Comparison of ENCODE assay signal across 27 mouse cellular contexts in genomic region chr4:104888499-104889262, GRCm38 (mm10). TPM values are rescaled to one million over a fixed set of nuclear protein-coding genes. Genes with fewer than 3 reads are reported as not detected.
DNase-seq lines count a peak whose midpoint lies in the region; ATAC-seq and TF ChIP-seq lines count a peak whose summit lies in the region.
"Had no signal": no experiment of that assay in that cellular context is flagged by ENCODE, and none has a peak within 500 bp of the region (broad histone marks: within the 10 kb centered on the region; RNA-seq: fewer than 3 reads in every experiment).

No protein-coding gene starts in this region.

- no peak overlapping the region for H3K4me3 ChIP-seq in kidney, embryonic 15.5 days (replicated peaks)
- H3K4me3 ChIP-seq in kidney, embryonic 14.5 days (ENCODE audit: low read length) = no peak overlapping the region
- H3K4me3 ChIP-seq in midbrain, embryonic 13.5 days (replicated peaks) = no peak overlapping the region
- H3K4me3 ChIP-seq in midbrain, embryonic 16.5 days (ENCODE audit: low read depth, low read length) = no peak overlapping the region
- H3K4me3 ChIP-seq in lung, postnatal 0 days (ENCODE audit: low read depth, low read length) = no peak overlapping the region
- H3K4me3 ChIP-seq in neural tube, embryonic 14.5 days (ENCODE audit: low read depth, low read length) = no peak overlapping the region
- H3K4me3 ChIP-seq: embryonic facial prominence, embryonic 13.5 days; forebrain, embryonic 10.5 days; hindbrain, embryonic 15.5 days; left cerebral cortex, adult 2 months had no signal

- no peaks in the 10 kb centered on the region for H3K9me3 ChIP-seq in kidney, embryonic 15.5 days (replicated peaks)
- H3K9me3 ChIP-seq in kidney, embryonic 14.5 days (ENCODE audit: control insufficient read depth, low read length) = no peaks in the 10 kb centered on the region
- no peaks in the 10 kb centered on the region for H3K9me3 ChIP-seq in midbrain, embryonic 13.5 days
- H3K9me3 ChIP-seq in midbrain, embryonic 16.5 days (replicated peaks; ENCODE audit: control insufficient read depth, low read length, poor library complexity, severe bottlenecking) = no peaks in the 10 kb centered on the region
- H3K9me3 ChIP-seq in lung, postnatal 0 days (ENCODE audit: low read length) = no peaks in the 10 kb centered on the region
- H3K9me3 ChIP-seq in neural tube, embryonic 14.5 days (ENCODE audit: control insufficient read depth, low read length) = no peaks in the 10 kb centered on the region
- H3K9me3 ChIP-seq: embryonic facial prominence, embryonic 13.5 days; forebrain, embryonic 10.5 days; hindbrain, embryonic 15.5 days had no signal

- ATAC-seq in kidney, embryonic 15.5 days (replicated peaks; ENCODE audit: low FRiP score) = 0 out of 2 replicates have a peak, but pooled peaks have one; percentile 36
- ATAC-seq in kidney, embryonic 14.5 days (ENCODE audit: low FRiP score, low TSS enrichment) = no peak
- ATAC-seq in midbrain, embryonic 13.5 days = no peak
- no peak for ATAC-seq in midbrain, embryonic 16.5 days
- peak; percentile 44; the same call in 1 of the 2 replicates for ATAC-seq in lung, postnatal 0 days
- peak; percentile 56; the same call in 1 of the 2 replicates for ATAC-seq in neural tube, embryonic 14.5 days (ENCODE audit: low read depth)

- TF ChIP-seq CTCF in lung, postnatal 0 days (IDR thresholded peaks at IDR 0.05) = no peak

- no peaks in the 10 kb centered on the region for H3K27me3 ChIP-seq in kidney, embryonic 15.5 days
- H3K27me3 ChIP-seq in kidney, embryonic 14.5 days (ENCODE audit: control insufficient read depth, insufficient read depth, low read length) = no peaks in the 10 kb centered on the region
- no peaks in the 10 kb centered on the region for H3K27me3 ChIP-seq in midbrain, embryonic 13.5 days
- H3K27me3 ChIP-seq in midbrain, embryonic 16.5 days (ENCODE audit: control insufficient read depth, insufficient read depth, low read depth, low read length) = no peaks in the 10 kb centered on the region
- no peaks in the 10 kb centered on the region for H3K27me3 ChIP-seq in lung, postnatal 0 days (replicated peaks; ENCODE audit: insufficient read depth, low read length)
- no peaks in the 10 kb centered on the region for H3K27me3 ChIP-seq in neural tube, embryonic 14.5 days (ENCODE audit: control insufficient read depth, insufficient read depth, low read length)
- H3K27me3 ChIP-seq: hindbrain, embryonic 15.5 days had no signal

- H3K9ac ChIP-seq in kidney, embryonic 15.5 days = no peak overlapping the region
- H3K9ac ChIP-seq in kidney, embryonic 14.5 days (ENCODE audit: low read depth, low read length) = no peak overlapping the region
- H3K9ac ChIP-seq in midbrain, embryonic 13.5 days (replicated peaks) = no peak overlapping the region
- no peak overlapping the region for H3K9ac ChIP-seq in midbrain, embryonic 16.5 days (ENCODE audit: low read depth, low read length)
- H3K9ac ChIP-seq in lung, postnatal 0 days (replicated peaks; ENCODE audit: low read depth) = no peak overlapping the region
- H3K9ac ChIP-seq in neural tube, embryonic 14.5 days (replicated peaks; ENCODE audit: low read depth, low read length) = no peak overlapping the region
- H3K9ac ChIP-seq: embryonic facial prominence, embryonic 13.5 days; hindbrain, embryonic 15.5 days; liver, embryonic 14.5 days had no signal

- no peak overlapping the region for H3K4me2 ChIP-seq in kidney, embryonic 15.5 days
- no peak overlapping the region for H3K4me2 ChIP-seq in kidney, embryonic 14.5 days (replicated peaks; ENCODE audit: low read depth, low read length)
- no peak overlapping the region for H3K4me2 ChIP-seq in midbrain, embryonic 13.5 days (replicated peaks)
- H3K4me2 ChIP-seq in midbrain, embryonic 16.5 days (ENCODE audit: low read length) = no peak overlapping the region
- no peak overlapping the region for H3K4me2 ChIP-seq in lung, postnatal 0 days (replicated peaks; ENCODE audit: low read depth, low read length)
- no peak overlapping the region for H3K4me2 ChIP-seq in neural tube, embryonic 14.5 days (ENCODE audit: low read depth, low read length)
- H3K4me2 ChIP-seq: embryonic facial prominence, embryonic 13.5 days; hindbrain, embryonic 15.5 days had no signal

- H3K4me1 ChIP-seq in kidney, embryonic 15.5 days = peaks cover 16% of the 10 kb centered on the region
- H3K4me1 ChIP-seq in kidney, embryonic 14.5 days (ENCODE audit: control insufficient read depth, insufficient read depth, low read length) = no peaks in the 10 kb centered on the region
- H3K4me1 ChIP-seq in midbrain, embryonic 13.5 days (replicated peaks) = peaks cover 33% of the 10 kb centered on the region
- H3K4me1 ChIP-seq in midbrain, embryonic 16.5 days (ENCODE audit: control insufficient read depth, insufficient read depth, low read length) = peaks cover 9% of the 10 kb centered on the region
- no peaks in the 10 kb centered on the region for H3K4me1 ChIP-seq in lung, postnatal 0 days (ENCODE audit: insufficient read depth, low read depth, low read length)
- H3K4me1 ChIP-seq in neural tube, embryonic 14.5 days (ENCODE audit: control insufficient read depth, insufficient read depth, low read length) = peaks cover 6% of the 10 kb centered on the region; the same call in 1 of the 2 replicates
- H3K4me1 ChIP-seq: embryonic facial prominence, embryonic 13.5 days had no signal

- WGBS in kidney, embryonic 15.5 days = 68% methylated on average over 9 of the region's 9 CpGs
- WGBS in kidney, embryonic 14.5 days = 66% methylated on average over 9 of the region's 9 CpGs
- WGBS in midbrain, embryonic 13.5 days = 76% methylated on average over 9 of the region's 9 CpGs
- 73% methylated on average over 9 of the region's 9 CpGs for WGBS in midbrain, embryonic 16.5 days
- 64% methylated on average over 9 of the region's 9 CpGs for WGBS in lung, postnatal 0 days
- WGBS in neural tube, embryonic 14.5 days = 72% methylated on average over 9 of the region's 9 CpGs

- H3K36me3 ChIP-seq in kidney, embryonic 15.5 days = no peaks in the 10 kb centered on the region
- no peaks in the 10 kb centered on the region for H3K36me3 ChIP-seq in kidney, embryonic 14.5 days (ENCODE audit: control insufficient read depth, insufficient read depth, low read length)
- H3K36me3 ChIP-seq in midbrain, embryonic 13.5 days = no peaks in the 10 kb centered on the region
- no peaks in the 10 kb centered on the region for H3K36me3 ChIP-seq in midbrain, embryonic 16.5 days (ENCODE audit: control insufficient read depth, insufficient read depth, low read length)
- no peaks in the 10 kb centered on the region for H3K36me3 ChIP-seq in lung, postnatal 0 days (ENCODE audit: insufficient read depth, low read length)
- H3K36me3 ChIP-seq in neural tube, embryonic 14.5 days (ENCODE audit: control insufficient read depth, insufficient read depth, low read length) = no peaks in the 10 kb centered on the region
- H3K36me3 ChIP-seq: embryonic facial prominence, embryonic 13.5 days; forebrain, embryonic 10.5 days; hindbrain, embryonic 15.5 days had no signal

- peak; percentile 48 for DNase-seq in lung, postnatal 0 days (ENCODE audit: low spot score)
- DNase-seq in layer of hippocampus, postnatal 25 days (ENCODE audit: extremely low spot score in 1 of 2, low spot score in 1 of 2) = no peak
- no peak for DNase-seq in right cerebral cortex, postnatal 14 days
- DNase-seq: adrenal gland, postnatal 36 days; cerebellum, adult 9-10 months; gastrocnemius, postnatal 10 days; kidney, adult 18-20 months; thymus, postnatal 14 days had no signal

- TF ChIP-seq EP300 in lung, postnatal 0 days (IDR thresholded peaks at IDR 0.05) = no peak

- H3K27ac ChIP-seq in kidney, embryonic 15.5 days = no peak overlapping the region
- no peak overlapping the region for H3K27ac ChIP-seq in kidney, embryonic 14.5 days (ENCODE audit: low read depth, low read length)
- H3K27ac ChIP-seq in midbrain, embryonic 13.5 days = peak overlapping the region; percentile 30; the same call in 1 of the 2 replicates
- H3K27ac ChIP-seq in midbrain, embryonic 16.5 days (ENCODE audit: low read length) = no peak overlapping the region
- H3K27ac ChIP-seq in lung, postnatal 0 days (ENCODE audit: low read length) = no peak overlapping the region
- H3K27ac ChIP-seq in neural tube, embryonic 14.5 days (ENCODE audit: low read depth, low read length) = no peak overlapping the region
- H3K27ac ChIP-seq: embryonic facial prominence, embryonic 13.5 days; forebrain, embryonic 10.5 days; hindbrain, embryonic 15.5 days; left cerebral cortex, adult 2 months; liver, embryonic 14.5 days; stomach, postnatal 0 days had no signal

RNA-seq across cellular contexts. Expression of gene C8a, which starts 12.5 kb away (rescaled TPM):
- polyA plus RNA-seq in kidney, embryonic 15.5 days (2015; fragmentation: Nextera tagmentation; extraction: Ambion mirVana) = 0.19 and 0.23 TPM in 2 replicates
- 0.51 TPM in 2 replicates for polyA plus RNA-seq in kidney, embryonic 14.5 days (2014; fragmentation: Nextera tagmentation; extraction: Ambion mirVana)
- not detected in 2 replicates for polyA plus RNA-seq in midbrain, embryonic 13.5 days (2015; fragmentation: Nextera tagmentation; extraction: Ambion mirVana)
- polyA plus RNA-seq in midbrain, embryonic 16.5 days (2015; fragmentation: Nextera tagmentation; extraction: Ambion mirVana) = not detected in 2 replicates
- not detected in 2 replicates for polyA plus RNA-seq in lung, postnatal 0 days (2015; fragmentation: Nextera tagmentation; extraction: Ambion mirVana)
- not detected in 2 replicates for polyA plus RNA-seq in neural tube, embryonic 14.5 days (2014; fragmentation: Nextera tagmentation; extraction: Ambion mirVana)
- not detected for total RNA-seq in layer of hippocampus, postnatal 25 days (2021)
- total RNA-seq: gastrocnemius, postnatal 10 days; heart, adult 8-10 months; layer of hippocampus, adult 8-10 months; left cerebral cortex, adult 2 months; megakaryocyte-erythroid progenitor cell, adult 5-6 weeks had no signal
- polyA plus RNA-seq: C2C12; embryonic facial prominence, embryonic 13.5 days; forebrain, embryonic 10.5 days; heart, embryonic 16.5 days; hindbrain, embryonic 15.5 days; limb, embryonic 11.5 days; stomach, postnatal 0 days had no signal

RNA-seq across cellular contexts. Expression of gene Fyb2, which starts 24.6 kb away (rescaled TPM):
- 0.45 and 0.56 TPM in 2 replicates for polyA plus RNA-seq in kidney, embryonic 15.5 days (2015; fragmentation: Nextera tagmentation; extraction: Ambion mirVana)
- polyA plus RNA-seq in kidney, embryonic 14.5 days (2014; fragmentation: Nextera tagmentation; extraction: Ambion mirVana) = 0.66 and 0.79 TPM in 2 replicates
- 0.16 and 0.17 TPM in 2 replicates for polyA plus RNA-seq in midbrain, embryonic 13.5 days (2015; fragmentation: Nextera tagmentation; extraction: Ambion mirVana)
- 0.09 and 0.19 TPM in 2 replicates for polyA plus RNA-seq in midbrain, embryonic 16.5 days (2015; fragmentation: Nextera tagmentation; extraction: Ambion mirVana)
- 0.08 and 0.13 TPM in 2 replicates for polyA plus RNA-seq in lung, postnatal 0 days (2015; fragmentation: Nextera tagmentation; extraction: Ambion mirVana)
- polyA plus RNA-seq in neural tube, embryonic 14.5 days (2014; fragmentation: Nextera tagmentation; extraction: Ambion mirVana) = 0.17 and 0.49 TPM in 2 replicates
- 1 to 10 TPM; 2.6 to 2.8 TPM for total RNA-seq in layer of hippocampus, postnatal 25 days (2021)
- total RNA-seq: megakaryocyte-erythroid progenitor cell, adult 5-6 weeks had no signal

RNA-seq across cellular contexts. Expression of gene Gm17662, which starts 31.6 kb away (rescaled TPM):
- polyA plus RNA-seq in kidney, embryonic 15.5 days (2015; fragmentation: Nextera tagmentation; extraction: Ambion mirVana) = not detected in 2 replicates
- not detected in 2 replicates for polyA plus RNA-seq in kidney, embryonic 14.5 days (2014; fragmentation: Nextera tagmentation; extraction: Ambion mirVana)
- polyA plus RNA-seq in midbrain, embryonic 13.5 days (2015; fragmentation: Nextera tagmentation; extraction: Ambion mirVana) = not detected in 2 replicates
- not detected in 2 replicates for polyA plus RNA-seq in midbrain, embryonic 16.5 days (2015; fragmentation: Nextera tagmentation; extraction: Ambion mirVana)
- polyA plus RNA-seq in lung, postnatal 0 days (2015; fragmentation: Nextera tagmentation; extraction: Ambion mirVana) = not detected in 2 replicates
- polyA plus RNA-seq in neural tube, embryonic 14.5 days (2014; fragmentation: Nextera tagmentation; extraction: Ambion mirVana) = not detected in 2 replicates
- total RNA-seq in layer of hippocampus, postnatal 25 days (2021) = not detected
- total RNA-seq: adrenal gland, postnatal 36 days; gastrocnemius, postnatal 10 days; heart, adult 8-10 months; layer of hippocampus, adult 8-10 months; left cerebral cortex, adult 2 months; megakaryocyte-erythroid progenitor cell, adult 5-6 weeks had no signal
- polyA plus RNA-seq: C2C12; cortical plate, adult 2 months; embryonic facial prominence, embryonic 13.5 days; forebrain, embryonic 10.5 days; frontal cortex, adult 2 months; heart, embryonic 16.5 days; hindbrain, embryonic 15.5 days; limb, embryonic 11.5 days; liver, embryonic 14.5 days; stomach, postnatal 0 days had no signal

Comparison
In these comparisons a context has a peak if more than half of its experiments do, and no peak if none do; other contexts are left out.
1. ATAC-seq: peak in kidney, embryonic 15.5 days (single experiment), lung, postnatal 0 days (single experiment) and neural tube, embryonic 14.5 days (single experiment); none in kidney, embryonic 14.5 days (single experiment), midbrain, embryonic 13.5 days (single experiment) and midbrain, embryonic 16.5 days (single experiment).